Mouse (Mus musculus) megakaryocyte, embryonic 14.5 days (primary cell): ENCODE measurements around the gene Nav3.

Experiments
- FLI1 ChIP-seq: IDR thresholded peaks from 2 replicates; pipeline ENCODE4 v1.6.1; 2012; ENCODE audit warnings: low read length, inconsistent platforms, mixed read lengths
- GATA1 ChIP-seq: IDR thresholded peaks from 3 replicates; pipeline ENCODE4 v1.6.1; 2012; ENCODE audit warnings: mixed read lengths, low read length, inconsistent platforms, borderline replicate concordance

DNA sequence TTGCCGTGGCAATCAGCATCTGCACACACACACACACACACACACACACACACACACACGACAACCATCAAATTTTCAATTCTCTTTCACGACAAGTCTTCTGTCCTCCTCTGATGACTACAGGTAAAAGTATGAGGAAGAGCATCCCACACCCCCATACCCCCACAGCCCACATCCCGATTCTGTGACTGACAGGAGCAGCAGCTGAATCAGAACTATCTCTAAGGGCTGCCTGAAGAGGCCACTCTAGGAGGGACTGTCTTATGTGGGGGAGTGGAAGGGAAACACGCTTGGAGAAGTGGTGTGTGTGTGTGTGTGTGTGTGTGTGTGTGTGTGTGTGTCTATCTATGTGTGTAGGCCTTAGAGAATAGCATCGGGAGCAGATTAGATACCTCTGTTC is 352.7 kb downstream of the Nav3 start:
- TF ChIP-seq GATA1 = no peak
- no peak for TF ChIP-seq FLI1
